Mouse (Mus musculus) liver, embryonic 13.5 days (tissue): Measurements from ENCODE around the gene Dmd. TPM values are rescaled to one million over a fixed set of nuclear protein-coding genes. Genes with fewer than 3 reads are reported as not detected.

Source experiments
- ATAC-seq: fragments of 200-750 bp; cut with Nextera tagmentation; 2 replicates; pipeline ENCODE4 v1.8.0; 2017; ENCODE audit warnings: low read depth, mild to moderate bottlenecking, moderate number of reproducible peaks, moderate library complexity
- DNase-seq: peaks from one replicate; pipeline ENCODE4 v3.0.0; 2022
- H3K27ac ChIP-seq: fragments of 300-500 bp; sonication (generic); 2 replicates; pipeline ENCODE4 v1.5.1; 2015; ENCODE audit warnings: moderate library complexity, mild to moderate bottlenecking, inconsistent platforms
- H3K27me3 ChIP-seq: fragments of 300-500 bp; sonication (generic); 2 replicates; pipeline ENCODE4 v1.6.1; 2015; ENCODE audit warnings: mild to moderate bottlenecking, inconsistent platforms
- H3K36me3 ChIP-seq: fragments of 300-500 bp; sonication (generic); 2 replicates; pipeline ENCODE4 v1.6.1; 2015; ENCODE audit warnings: mild to moderate bottlenecking, inconsistent platforms
- H3K4me1 ChIP-seq: fragments of 300-500 bp; sonication (generic); replicated peaks from 2 replicates; pipeline ENCODE4 v1.6.1; 2015; ENCODE audit warnings: inconsistent platforms
- H3K4me2 ChIP-seq: fragments of 300-500 bp; sonication (generic); 2 replicates; pipeline ENCODE4 v1.6.1; 2015; ENCODE audit warnings: inconsistent platforms, mild to moderate bottlenecking, moderate library complexity
- H3K4me3 ChIP-seq: fragments of 300-500 bp; sonication (generic); replicated peaks from 2 replicates; pipeline ENCODE4 v1.5.1; 2015; ENCODE audit warnings: mild to moderate bottlenecking, inconsistent platforms
- H3K9ac ChIP-seq: fragments of 300-500 bp; sonication (generic); 2 replicates; pipeline ENCODE4 v1.6.1; 2015; ENCODE audit warnings: mild to moderate bottlenecking, inconsistent platforms
- H3K9me3 ChIP-seq: fragments of 300-500 bp; sonication (generic); replicated peaks from 2 replicates; pipeline ENCODE4 v1.6.1; 2016; ENCODE audit warnings: inconsistent platforms
- WGBS: fragments of 180-500 bp; shearing (Covaris S2); methylation state at CpG from one replicate; pipeline ENCODE4 v1.1.7; 2015; ENCODE audit not compliant: insufficient replicate concordance; 5-methylcytosine and 5-hydroxymethylcytosine counted together
- polyA plus RNA-seq: library from polyadenylated mRNA; unstranded; fragments of >200 nt; fragmentation: Nextera tagmentation; extraction: Ambion mirVana; gene quantifications from 2 replicates; pipeline ENCODE4 v1.2.1, GENCODE M21; 2015

The Dmd gene
- polyA plus RNA-seq, 1 experiment from 2014 or later: 6.0 TPM

GRCm38 (mm10) chrX:85073602-85074001 lies 2124.9 kb downstream of the Dmd start:
- 21% methylated on average over 4 of the region's 4 CpGs for WGBS
- ATAC-seq: peak; percentile 81

GRCm38 (mm10) chrX:85076845-85077244 lies 2128.2 kb downstream of the Dmd start:
- no peak for ATAC-seq
- 58% methylated on average over 1 of the region's 1 CpGs for WGBS
- no peak overlapping the region for H3K4me3 ChIP-seq

More at GRCm38 (mm10) chrX:85073602-85074001, 2124.9 kb downstream of the Dmd start:
- H3K27ac ChIP-seq: no peak overlapping the region
- H3K27me3 ChIP-seq: no peaks in the 10 kb centered on the region
- no peak overlapping the region for H3K4me3 ChIP-seq
- H3K4me2 ChIP-seq: no peak overlapping the region
- no peak for DNase-seq
- H3K4me1 ChIP-seq: peaks cover 14% of the 10 kb centered on the region
- H3K9ac ChIP-seq: no peak overlapping the region
- H3K9me3 ChIP-seq: no peaks in the 10 kb centered on the region
- no peaks in the 10 kb centered on the region for H3K36me3 ChIP-seq

GRCm38 (mm10) chrX:85077605-85078004 lies 2128.9 kb downstream of the Dmd start:
- no peak for ATAC-seq
- no peak overlapping the region for H3K4me2 ChIP-seq
- H3K27me3 ChIP-seq: no peaks in the 10 kb centered on the region
- H3K4me3 ChIP-seq: no peak overlapping the region
- no peak overlapping the region for H3K9ac ChIP-seq
- H3K27ac ChIP-seq: no peak overlapping the region
- WGBS: 67% methylated on average over 1 of the region's 1 CpGs
- DNase-seq: no peak
- peaks cover 14% of the 10 kb centered on the region for H3K4me1 ChIP-seq
- no peaks in the 10 kb centered on the region for H3K9me3 ChIP-seq
- no peaks in the 10 kb centered on the region for H3K36me3 ChIP-seq

More at GRCm38 (mm10) chrX:85076845-85077244, 2128.2 kb downstream of the Dmd start:
- Histone ChIP-seq H3K27me3 (no peaks in the 10 kb centered on the region), H3K4me1 (peaks cover 14% of the 10 kb centered on the region), H3K9ac (no peak overlapping the region), H3K27ac (no peak overlapping the region), H3K9me3 (no peaks in the 10 kb centered on the region), H3K36me3 (no peaks in the 10 kb centered on the region), H3K4me2 (no peak overlapping the region)
- no peak for DNase-seq

DNA sequence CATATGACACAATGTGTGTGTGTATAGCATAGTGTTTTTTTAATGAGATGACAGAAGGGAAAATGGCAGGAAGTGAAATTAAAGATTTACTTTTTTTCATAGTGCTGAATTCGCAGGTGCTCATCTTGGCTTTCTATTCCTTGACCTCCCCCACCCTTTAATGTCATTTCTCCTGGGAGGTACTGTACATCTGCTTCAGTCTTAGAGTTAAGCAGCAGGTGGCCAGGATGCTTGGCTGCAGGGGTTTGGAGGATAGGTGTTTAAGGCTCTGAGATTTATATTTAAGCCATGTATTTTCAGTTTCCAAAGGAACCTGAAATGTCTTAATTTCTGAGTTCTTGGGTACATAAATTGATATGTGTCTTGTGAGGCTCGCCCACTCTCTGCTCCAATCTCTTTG lies 2130.5 kb downstream of the Dmd start:
- ATAC-seq (no peak), DNase-seq (no peak)
- Histone ChIP-seq H3K4me3 (no peak overlapping the region), H3K9me3 (no peaks in the 10 kb centered on the region), H3K9ac (no peak overlapping the region), H3K27me3 (no peaks in the 10 kb centered on the region), H3K4me2 (no peak overlapping the region), H3K36me3 (no peaks in the 10 kb centered on the region), H3K4me1 (peaks cover 4% of the 10 kb centered on the region), H3K27ac (no peak overlapping the region)
- WGBS: 49% methylated on average over 2 of the region's 2 CpGs

DNA sequence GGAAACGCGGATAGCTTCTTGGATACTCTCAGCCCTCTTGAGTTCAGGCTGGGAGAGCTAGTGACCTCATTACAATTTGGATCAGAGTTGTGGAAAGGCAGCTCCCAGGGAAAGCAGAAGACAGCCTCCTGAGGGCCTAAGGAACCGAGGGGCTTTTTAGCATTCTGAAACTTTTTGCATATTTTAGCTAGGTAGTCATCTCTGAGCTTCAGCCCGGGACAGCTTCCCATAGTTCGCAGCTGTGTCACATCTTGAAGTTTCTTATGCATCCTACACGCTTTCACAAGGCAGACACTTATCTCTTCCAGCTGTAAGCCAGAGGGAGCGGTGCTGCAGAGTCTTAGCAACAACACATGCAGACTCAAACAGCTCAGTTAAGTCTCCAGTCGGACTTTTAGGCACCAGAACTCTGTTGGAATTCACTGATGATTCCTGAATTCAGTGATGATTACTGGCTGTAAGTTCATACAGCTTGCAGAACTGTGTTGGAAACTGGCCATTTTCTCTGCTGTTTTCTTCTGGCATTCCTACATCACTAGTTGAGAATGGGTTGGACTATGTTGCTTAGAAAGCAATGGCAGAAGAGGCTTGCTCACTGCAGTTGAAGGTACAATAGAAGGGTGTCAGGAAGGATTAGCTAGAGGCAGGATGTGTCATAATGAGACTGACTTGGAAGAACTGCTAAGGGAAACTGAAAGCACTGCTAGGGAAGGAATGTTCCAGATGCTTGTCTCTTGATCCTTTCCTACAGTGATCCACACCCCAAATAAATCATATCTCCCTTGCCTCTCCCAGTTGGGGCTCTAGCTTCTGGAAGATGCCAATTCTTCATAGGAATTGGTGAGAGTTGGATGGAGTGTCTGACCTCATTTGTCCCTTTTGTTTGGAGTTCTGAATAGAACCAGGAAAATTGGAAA lies 2135.8 kb downstream of the Dmd start:
- H3K9me3 ChIP-seq: no peaks in the 10 kb centered on the region
- H3K36me3 ChIP-seq: no peaks in the 10 kb centered on the region
- no peaks in the 10 kb centered on the region for H3K4me1 ChIP-seq
- H3K9ac ChIP-seq: no peak overlapping the region
- 48% methylated on average over 8 of the region's 8 CpGs for WGBS
- ATAC-seq (no peak), DNase-seq (no peak)
- H3K4me3 ChIP-seq: no peak overlapping the region
- H3K27ac ChIP-seq: no peak overlapping the region
- no peaks in the 10 kb centered on the region for H3K27me3 ChIP-seq
- no peak overlapping the region for H3K4me2 ChIP-seq

- H3K36me3 ChIP-seq: no peaks in the 10 kb centered on the region
- ATAC-seq (no peak), DNase-seq (no peak)
- H3K27ac ChIP-seq: no peak overlapping the region
- H3K4me3 ChIP-seq: no peak overlapping the region
- no peak overlapping the region for H3K4me2 ChIP-seq
- no peaks in the 10 kb centered on the region for H3K4me1 ChIP-seq
- H3K9me3 ChIP-seq: no peaks in the 10 kb centered on the region
- WGBS: 72% methylated on average over 7 of the region's 7 CpGs
- H3K27me3 ChIP-seq: no peaks in the 10 kb centered on the region
- H3K9ac ChIP-seq: no peak overlapping the region
Measured at GRCm38 (mm10) chrX:85089506-85089905, 2140.8 kb downstream of the Dmd start.

DNA sequence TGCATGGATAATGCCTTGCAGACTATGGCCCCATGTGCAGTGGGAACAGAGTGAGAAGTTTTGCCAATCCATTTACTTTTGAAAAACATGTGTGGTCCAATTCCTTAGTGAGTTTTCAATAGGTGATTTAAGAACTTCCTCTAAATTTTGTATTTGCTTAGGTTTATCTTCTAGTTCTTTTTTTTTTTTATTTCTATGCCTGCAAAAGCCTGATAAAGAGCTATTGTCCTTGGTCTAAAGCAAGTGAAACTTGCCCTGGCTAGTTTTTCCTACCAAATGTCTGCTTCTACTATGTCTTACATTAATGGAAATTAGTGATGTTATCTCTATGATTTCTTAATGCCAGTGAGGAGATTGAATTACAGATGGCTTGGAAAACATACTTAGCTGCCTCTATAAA lies 2144.7 kb downstream of the Dmd start:
- Histone ChIP-seq H3K4me2 (no peak overlapping the region), H3K9me3 (no peaks in the 10 kb centered on the region), H3K4me3 (no peak overlapping the region), H3K4me1 (no peaks in the 10 kb centered on the region), H3K27ac (no peak overlapping the region), H3K27me3 (no peaks in the 10 kb centered on the region), H3K9ac (no peak overlapping the region), H3K36me3 (no peaks in the 10 kb centered on the region)
- ATAC-seq: no peak
- no peak for DNase-seq

- Histone ChIP-seq H3K4me2 (no peak overlapping the region), H3K27me3 (no peaks in the 10 kb centered on the region), H3K4me3 (no peak overlapping the region), H3K9ac (no peak overlapping the region), H3K9me3 (no peaks in the 10 kb centered on the region), H3K4me1 (no peaks in the 10 kb centered on the region), H3K36me3 (no peaks in the 10 kb centered on the region), H3K27ac (no peak overlapping the region)
- no peak for ATAC-seq
- DNase-seq: no peak
Measured at GRCm38 (mm10) chrX:85098691-85099090, 2150.0 kb downstream of the Dmd start.

DNA sequence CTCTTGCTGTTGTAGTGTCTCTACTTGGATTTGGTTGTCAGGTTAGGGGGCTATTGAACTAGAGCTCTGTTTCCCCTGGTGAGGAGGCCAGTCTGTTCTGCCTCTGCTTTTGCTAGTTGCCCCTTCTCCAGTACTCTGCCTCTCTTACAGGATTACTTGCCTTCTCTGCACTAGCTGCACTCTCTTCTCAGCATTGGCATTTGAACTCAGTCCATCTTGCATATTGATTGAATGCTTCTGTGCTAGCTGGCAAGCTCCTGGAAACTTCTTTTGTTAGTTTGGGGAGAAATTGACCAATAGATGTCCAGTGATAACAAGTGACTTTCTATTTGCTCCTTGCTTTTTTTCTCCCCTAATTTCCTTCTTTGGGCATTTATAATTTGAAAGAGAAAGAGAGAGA lies 2163.7 kb downstream of the Dmd start:
- H3K9ac ChIP-seq: no peak overlapping the region
- no peaks in the 10 kb centered on the region for H3K4me1 ChIP-seq
- ATAC-seq (no peak), DNase-seq (no peak)
- no peak overlapping the region for H3K4me2 ChIP-seq
- no peak overlapping the region for H3K27ac ChIP-seq
- H3K9me3 ChIP-seq: no peaks in the 10 kb centered on the region
- no peaks in the 10 kb centered on the region for H3K36me3 ChIP-seq
- H3K4me3 ChIP-seq: no peak overlapping the region
- H3K27me3 ChIP-seq: no peaks in the 10 kb centered on the region

DNA sequence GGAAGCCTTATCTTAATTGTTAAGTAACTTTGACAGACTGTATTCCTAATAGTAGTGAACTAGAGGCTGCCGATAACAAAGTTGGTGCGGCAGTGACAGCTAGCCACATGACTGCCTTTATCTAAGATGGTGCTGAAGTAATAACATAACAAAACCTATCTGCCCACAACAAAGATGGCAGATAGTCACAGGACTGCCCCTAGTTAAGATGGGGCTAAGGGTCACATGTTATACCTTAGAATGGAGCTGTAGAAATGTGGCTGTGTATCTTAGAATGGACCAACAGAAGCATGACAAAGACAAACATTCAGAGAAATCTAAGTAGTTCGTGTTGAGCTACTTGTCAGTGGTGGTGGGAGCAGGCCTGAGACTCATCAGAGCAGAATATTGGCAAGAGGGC lies 2184.0 kb downstream of the Dmd start:
- no peaks in the 10 kb centered on the region for H3K9me3 ChIP-seq
- H3K4me2 ChIP-seq: no peak overlapping the region
- H3K27me3 ChIP-seq: no peaks in the 10 kb centered on the region
- no peaks in the 10 kb centered on the region for H3K36me3 ChIP-seq
- DNase-seq: no peak
- no peaks in the 10 kb centered on the region for H3K4me1 ChIP-seq
- H3K27ac ChIP-seq: no peak overlapping the region
- H3K4me3 ChIP-seq: no peak overlapping the region
- H3K9ac ChIP-seq: no peak overlapping the region
- ATAC-seq: no peak
- 65% methylated on average over 3 of the region's 3 CpGs for WGBS

DNA sequence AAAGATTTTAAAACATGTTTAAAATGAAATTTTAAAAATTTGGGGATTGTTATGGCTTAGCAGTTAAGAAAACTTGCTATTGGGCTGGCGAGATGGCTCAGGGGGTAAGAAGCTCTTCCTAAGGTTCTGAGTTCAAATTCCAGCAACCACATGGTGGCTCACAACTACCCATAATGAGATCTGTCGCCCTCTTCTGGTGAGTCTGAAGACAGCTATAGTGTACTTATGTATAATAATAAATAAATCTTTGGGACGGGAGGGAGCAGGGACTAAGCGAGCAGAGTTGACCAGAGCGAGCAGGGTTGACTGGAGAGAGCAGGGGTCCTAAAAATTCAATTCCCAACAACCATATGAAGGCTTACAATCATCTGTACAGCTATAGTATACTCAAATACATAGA lies 2188.6 kb downstream of the Dmd start:
- Histone ChIP-seq H3K9me3 (no peaks in the 10 kb centered on the region), H3K4me3 (no peak overlapping the region), H3K27ac (no peak overlapping the region), H3K4me1 (no peaks in the 10 kb centered on the region), H3K9ac (no peak overlapping the region), H3K36me3 (no peaks in the 10 kb centered on the region), H3K27me3 (no peaks in the 10 kb centered on the region), H3K4me2 (no peak overlapping the region)
- no peak for DNase-seq
- 58% methylated on average over 5 of the region's 5 CpGs for WGBS
- ATAC-seq: no peak

DNA sequence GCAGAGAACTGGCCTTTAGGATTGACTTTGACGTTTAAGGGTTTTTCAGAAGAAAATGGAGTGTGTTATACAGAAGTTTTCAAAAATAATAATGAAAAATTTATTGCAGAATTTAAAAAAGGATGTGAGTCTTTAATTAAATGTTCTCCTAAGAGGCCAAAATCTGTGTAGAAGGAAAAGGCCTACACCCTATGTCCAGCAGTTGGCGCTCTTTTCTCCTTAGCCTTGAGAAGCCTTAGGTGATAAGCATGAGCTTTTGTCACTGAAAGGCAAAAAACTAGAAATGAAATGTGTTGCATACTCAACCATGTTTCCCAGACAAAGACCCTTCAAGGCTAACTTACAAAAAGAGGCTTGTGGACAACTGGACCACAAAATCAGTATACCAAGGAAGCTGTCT lies 2222.6 kb downstream of the Dmd start:
- Histone ChIP-seq H3K4me2 (no peak overlapping the region), H3K4me1 (no peaks in the 10 kb centered on the region), H3K27ac (no peak overlapping the region), H3K9ac (no peak overlapping the region), H3K36me3 (no peaks in the 10 kb centered on the region), H3K9me3 (no peaks in the 10 kb centered on the region), H3K27me3 (no peaks in the 10 kb centered on the region), H3K4me3 (no peak overlapping the region)
- DNase-seq (no peak), ATAC-seq (no peak)
- whole genome bisulfite sequencing: 58% methylated on average over 2 of the region's 2 CpGs
